Mouse (Mus musculus) C2C12 (cell line): ENCODE data around the gene Ociad1.

ENCODE experiments used
- CTCF ChIP-seq: IDR thresholded peaks from one replicate; pipeline ENCODE4 v1.5.1; 2011; ENCODE audit not compliant: control insufficient read depth, insufficient read depth, insufficient read length
- MYOD1 ChIP-seq: IDR thresholded peaks from one replicate; pipeline ENCODE4 v1.6.1; 2011; ENCODE audit warnings: low read depth; ENCODE audit not compliant: control insufficient read depth, insufficient read length
- USF1 ChIP-seq: IDR thresholded peaks from one replicate; pipeline ENCODE4 v1.6.1; 2011; ENCODE audit warnings: low read depth, mild to moderate bottlenecking, control low read depth, moderate library complexity

DNA sequence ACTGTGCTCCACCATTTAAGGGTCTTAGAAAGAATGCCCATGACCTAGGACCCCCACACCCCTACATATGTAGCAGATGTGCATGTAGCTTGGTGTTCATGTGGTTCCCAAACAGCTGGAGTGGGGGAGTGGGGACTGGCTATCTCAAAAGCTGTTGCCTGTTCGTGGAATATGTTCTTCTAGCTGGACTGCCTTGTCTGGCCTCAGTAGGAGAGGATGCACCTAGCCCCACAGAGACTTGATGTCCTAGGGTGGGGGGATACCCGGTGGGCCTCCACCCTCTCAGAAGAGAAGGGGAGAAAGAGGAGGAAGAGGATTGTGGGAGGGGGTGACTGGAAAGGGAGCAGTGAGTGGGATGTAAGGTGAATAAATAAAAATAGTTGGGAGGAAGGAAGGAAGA lies 17.6 kb upstream of the Ociad1 start:
- TF ChIP-seq CTCF: no peak
- TF ChIP-seq MYOD1: no peak
- TF ChIP-seq USF1: no peak
